Mouse (Mus musculus) embryonic facial prominence, embryonic 14.5 days (tissue): ENCODE data around the gene Gm10160. TPM values are rescaled to one million over a fixed set of nuclear protein-coding genes. Genes with fewer than 3 reads are reported as not detected.
"Not testable (repeated sequence)": the region's sequence is repeated elsewhere in the genome, so short reads cannot be mapped to it uniquely, and the experiment has no call there.

Experiments
- ATAC-seq: fragments of 200-750 bp; cut with Nextera tagmentation; 2 replicates; pipeline ENCODE4 v1.8.0; 2017; ENCODE audit warnings: low read depth, moderate number of reproducible peaks, moderate TSS enrichment
- DNase-seq: peaks from one replicate; pipeline ENCODE4 v3.0.0-alpha.2; 2015; ENCODE audit warnings: low spot score
- H3K27ac ChIP-seq: fragments of 300-500 bp; sonication (generic); replicated peaks from 2 replicates; pipeline ENCODE4 v1.5.1; 2014; ENCODE audit warnings: low read depth, mild to moderate bottlenecking, low read length, moderate library complexity
- H3K27me3 ChIP-seq: fragments of 300-500 bp; sonication (generic); replicated peaks from 2 replicates; pipeline ENCODE4 v1.6.1; 2014; ENCODE audit warnings: low read length; ENCODE audit not compliant: control insufficient read depth, insufficient read depth
- H3K36me3 ChIP-seq: fragments of 300-500 bp; sonication (generic); 2 replicates; pipeline ENCODE4 v1.6.1; 2014; ENCODE audit warnings: low read length, mixed read lengths; ENCODE audit not compliant: control insufficient read depth, insufficient read depth
- H3K4me1 ChIP-seq: fragments of 300-500 bp; sonication (generic); 2 replicates; pipeline ENCODE4 v1.6.1; 2014; ENCODE audit warnings: antibody characterized with exemption, low read length; ENCODE audit not compliant: control insufficient read depth, insufficient read depth
- H3K4me2 ChIP-seq: fragments of 300-500 bp; sonication (generic); 2 replicates; pipeline ENCODE4 v1.6.1; 2014; ENCODE audit warnings: low read depth, mild to moderate bottlenecking, low read length, moderate library complexity, mixed read lengths
- H3K4me3 ChIP-seq: fragments of 300-500 bp; sonication (generic); 2 replicates; pipeline ENCODE4 v1.5.1; 2014; ENCODE audit warnings: low read depth, mild to moderate bottlenecking, low read length
- H3K9ac ChIP-seq: fragments of 300-500 bp; sonication (generic); 2 replicates; pipeline ENCODE4 v1.6.1; 2014; ENCODE audit warnings: low read depth, mild to moderate bottlenecking, low read length, moderate library complexity, mixed read lengths
- H3K9me3 ChIP-seq: fragments of 300-500 bp; sonication (generic); 2 replicates; pipeline ENCODE4 v1.6.1; 2016; ENCODE audit warnings: low read length; ENCODE audit not compliant: control insufficient read depth
- WGBS: fragments of 180-500 bp; shearing (Covaris S2); extraction: QIAGEN DNeasy Blood & Tissue Kit; methylation state at CpG from one replicate; pipeline ENCODE4 v1.1.7; 2014; 5-methylcytosine and 5-hydroxymethylcytosine counted together
- polyA plus RNA-seq: library from polyadenylated mRNA; unstranded; fragments of >200 nt; fragmentation: Nextera tagmentation; extraction: Ambion mirVana; gene quantifications from 2 replicates; pipeline ENCODE4 v1.2.1, GENCODE M21; 2014

Gene Gm10160
- polyA plus RNA-seq, 1 experiment from 2014 or later = not detected

DNA sequence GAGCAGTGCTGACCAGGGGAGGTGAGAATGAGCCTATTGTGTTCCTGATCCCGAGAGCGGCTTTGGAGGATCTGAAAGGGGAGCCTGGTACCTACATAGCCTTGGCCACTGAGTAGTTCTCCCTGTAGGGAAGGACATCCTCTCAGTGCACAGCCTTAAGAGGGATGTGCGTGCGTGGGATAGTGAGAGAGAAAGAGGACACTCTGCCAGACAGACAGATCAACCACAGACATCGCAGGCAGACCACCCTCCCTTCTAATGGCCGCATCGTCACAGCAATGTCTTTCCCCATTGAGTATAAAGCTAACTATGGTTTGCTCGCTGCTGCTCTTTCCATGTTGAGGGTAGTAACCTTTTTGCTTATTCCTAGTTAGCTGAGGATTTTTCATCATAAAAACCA lies 11.7 kb downstream of the Gm10160 start:
- Histone ChIP-seq H3K27me3 (no peaks in the 10 kb centered on the region), H3K4me1 (peaks cover 3% of the 10 kb centered on the region; the same call in 1 of the 2 replicates), H3K9ac (no peak overlapping the region), H3K4me2 (no peak overlapping the region), H3K36me3 (no peaks in the 10 kb centered on the region), H3K27ac (no peak overlapping the region), H3K4me3 (no peak overlapping the region), H3K9me3 (no peaks in the 10 kb centered on the region)
- ATAC-seq = no peak
- WGBS = 81% methylated on average over 8 of the region's 8 CpGs
- DNase-seq = no peak

- Histone ChIP-seq H3K36me3 (no peaks in the 10 kb centered on the region), H3K4me2 (no peak overlapping the region), H3K27me3 (no peaks in the 10 kb centered on the region), H3K27ac (no peak overlapping the region), H3K9me3 (no peaks in the 10 kb centered on the region), H3K4me1 (peaks cover 3% of the 10 kb centered on the region; the same call in 1 of the 2 replicates), H3K4me3 (no peak overlapping the region), H3K9ac (no peak overlapping the region)
- ATAC-seq = no peak
- no peak for DNase-seq
- 74% methylated on average over 1 of the region's 1 CpGs for WGBS
Measured at GRCm38 (mm10) chr7:81842998-81843397, 12.6 kb downstream of the Gm10160 start.

DNA sequence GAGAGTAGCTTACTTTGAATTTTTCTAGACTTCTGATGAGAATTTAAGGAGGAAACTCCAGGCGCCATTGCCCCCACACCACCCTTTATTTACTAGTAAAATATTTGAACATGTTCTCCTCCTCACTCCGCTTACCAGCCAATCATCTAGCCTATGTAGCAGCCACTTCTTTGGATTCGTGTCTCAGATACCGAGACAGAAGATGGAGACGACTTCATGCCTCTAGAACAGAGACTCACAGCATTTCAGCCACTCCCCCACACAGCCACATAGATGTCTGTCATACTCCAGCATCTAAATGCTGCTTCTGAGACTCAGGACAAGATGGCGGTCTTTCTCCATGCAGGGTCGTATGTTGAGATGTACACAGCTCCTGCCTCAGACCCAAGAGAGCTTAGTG lies 13.5 kb downstream of the Gm10160 start:
- H3K4me2 ChIP-seq = no peak overlapping the region
- peaks cover 3% of the 10 kb centered on the region; the same call in 1 of the 2 replicates for H3K4me1 ChIP-seq
- 88% methylated on average over 7 of the region's 7 CpGs for WGBS
- H3K27ac ChIP-seq = no peak overlapping the region
- DNase-seq = no peak
- H3K9me3 ChIP-seq = no peaks in the 10 kb centered on the region
- no peaks in the 10 kb centered on the region for H3K27me3 ChIP-seq
- H3K9ac ChIP-seq = no peak overlapping the region
- H3K4me3 ChIP-seq = no peak overlapping the region
- ATAC-seq = no peak
- H3K36me3 ChIP-seq = no peaks in the 10 kb centered on the region

DNA sequence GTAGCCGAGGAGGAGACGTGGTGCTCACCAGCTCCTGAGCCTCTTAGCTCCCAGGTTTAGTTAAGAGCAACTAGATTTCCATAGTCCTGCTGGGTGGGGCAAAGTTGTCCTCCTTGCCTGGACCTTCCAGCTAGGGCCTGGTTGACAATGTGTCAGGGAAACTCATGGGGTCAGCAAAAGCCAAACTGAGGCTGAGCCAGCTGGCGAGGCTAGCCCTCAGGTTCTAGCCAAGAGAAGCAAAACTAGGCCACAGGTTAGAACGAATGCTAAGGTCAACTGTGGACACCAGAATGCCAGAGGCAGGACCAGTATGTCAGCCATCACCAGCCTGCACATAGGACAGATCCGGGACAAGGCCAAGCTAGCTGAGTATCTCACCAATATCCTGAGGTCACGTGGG lies 14.2 kb downstream of the Gm10160 start:
- Histone ChIP-seq H3K9me3 (no peaks in the 10 kb centered on the region), H3K4me2 (no peak overlapping the region), H3K4me3 (no peak overlapping the region), H3K36me3 (no peaks in the 10 kb centered on the region), H3K27ac (no peak overlapping the region), H3K9ac (no peak overlapping the region), H3K4me1 (no peaks in the 10 kb centered on the region), H3K27me3 (no peaks in the 10 kb centered on the region)
- no peak for ATAC-seq
- DNase-seq = no peak
- 77% methylated on average over 6 of the region's 6 CpGs for WGBS

GRCm38 (mm10) chr7:81840661-81841181 lies 14.9 kb downstream of the Gm10160 start:
- no peak overlapping the region for H3K4me3 ChIP-seq
- H3K36me3 ChIP-seq = no peaks in the 10 kb centered on the region
- WGBS = 54% methylated on average over 7 of the region's 7 CpGs
- H3K4me1 ChIP-seq = no peaks in the 10 kb centered on the region
- H3K9me3 ChIP-seq = no peaks in the 10 kb centered on the region
- no peak overlapping the region for H3K9ac ChIP-seq
- H3K27ac ChIP-seq = no peak overlapping the region
- no peaks in the 10 kb centered on the region for H3K27me3 ChIP-seq
- H3K4me2 ChIP-seq = no peak overlapping the region
- ATAC-seq = no peak
- DNase-seq = no peak

GRCm38 (mm10) chr7:81839746-81840145 lies 15.8 kb downstream of the Gm10160 start:
- Histone ChIP-seq H3K9ac (no peak overlapping the region), H3K9me3 (no peaks in the 10 kb centered on the region), H3K4me1 (no peaks in the 10 kb centered on the region), H3K4me2 (no peak overlapping the region), H3K27me3 (no peaks in the 10 kb centered on the region), H3K36me3 (no peaks in the 10 kb centered on the region), H3K27ac (no peak overlapping the region), H3K4me3 (no peak overlapping the region)
- no peak for DNase-seq
- ATAC-seq = no peak
- 63% methylated on average over 6 of the region's 6 CpGs for WGBS

DNA sequence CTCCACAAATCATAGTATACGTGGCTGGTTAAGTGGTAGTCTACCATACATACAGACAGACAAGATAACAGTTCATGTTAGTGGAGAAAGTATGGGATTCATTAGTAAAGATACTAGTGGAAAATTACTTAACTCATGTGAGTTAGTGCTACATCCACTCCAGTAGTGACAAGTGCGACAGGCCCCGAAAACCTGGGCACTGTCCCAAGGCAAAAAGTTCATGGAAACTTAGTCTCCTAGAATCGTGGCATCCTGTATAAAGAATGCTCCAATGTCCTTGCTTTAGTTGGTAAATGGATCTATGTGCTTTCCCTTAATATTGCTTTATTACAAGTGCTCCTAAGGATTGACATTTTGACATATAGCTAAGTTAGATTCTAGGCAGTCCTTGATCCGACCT lies 17.8 kb downstream of the Gm10160 start:
- ATAC-seq, H3K4me3 ChIP-seq: not testable (repeated sequence)
- 85% methylated on average over 5 of the region's 5 CpGs for WGBS

DNA sequence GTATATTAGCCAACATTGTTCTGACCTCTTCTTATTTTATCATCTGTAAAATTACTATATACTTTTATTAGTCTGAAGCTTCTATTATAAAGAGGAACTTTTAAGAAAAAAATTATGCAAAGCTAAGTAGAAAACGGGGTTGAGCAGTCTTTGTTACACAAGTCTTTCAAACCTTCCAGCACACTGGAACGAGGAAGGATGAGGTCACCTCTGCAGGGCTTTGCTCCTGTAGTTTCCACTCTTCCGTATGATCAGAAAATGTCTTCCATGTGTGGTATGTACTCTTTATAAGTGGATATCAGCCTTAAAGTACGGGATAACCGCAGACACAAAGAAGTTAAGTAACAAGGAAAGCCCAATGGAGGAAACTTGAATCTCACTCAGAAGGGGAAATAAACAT lies 20.2 kb downstream of the Gm10160 start:
- Histone ChIP-seq H3K4me1 (no peaks in the 10 kb centered on the region), H3K9me3 (no peaks in the 10 kb centered on the region), H3K9ac (no peak overlapping the region), H3K36me3 (no peaks in the 10 kb centered on the region), H3K4me2 (no peak overlapping the region), H3K27ac (no peak overlapping the region), H3K27me3 (no peaks in the 10 kb centered on the region), H3K4me3 (no peak overlapping the region)
- 53% methylated on average over 5 of the region's 5 CpGs for WGBS
- DNase-seq = no peak
- no peak for ATAC-seq

More for the DNA sequence above, 17.8 kb downstream of the Gm10160 start:
- not testable (repeated sequence) for H3K4me1 ChIP-seq, H3K27me3 ChIP-seq, H3K9ac ChIP-seq, H3K27ac ChIP-seq, DNase-seq, H3K9me3 ChIP-seq, H3K4me2 ChIP-seq, H3K36me3 ChIP-seq

DNA sequence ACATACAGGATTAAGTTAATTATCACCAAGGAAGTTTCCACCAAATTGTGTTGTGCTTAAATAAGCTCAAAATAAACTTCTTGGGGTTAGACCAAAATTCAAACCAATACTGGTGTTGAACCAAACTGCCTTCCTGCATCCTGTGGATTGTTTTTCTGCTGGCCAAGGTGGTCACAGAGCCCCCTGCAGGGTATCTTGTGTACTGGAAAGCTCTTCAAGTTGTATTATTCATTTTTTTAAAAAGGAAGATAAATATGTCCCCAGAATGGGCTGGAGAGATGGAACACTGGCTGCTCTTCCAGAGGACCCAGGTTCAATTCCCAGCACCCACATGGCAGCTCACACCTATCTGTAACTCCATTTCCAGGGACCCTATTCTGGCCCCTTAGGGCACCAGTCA lies 20.7 kb downstream of the Gm10160 start:
- Histone ChIP-seq H3K27ac (no peak overlapping the region), H3K4me2 (no peak overlapping the region), H3K9me3 (no peaks in the 10 kb centered on the region), H3K36me3 (no peaks in the 10 kb centered on the region), H3K9ac (no peak overlapping the region), H3K4me3 (no peak overlapping the region), H3K27me3 (no peaks in the 10 kb centered on the region), H3K4me1 (no peaks in the 10 kb centered on the region)
- no peak for ATAC-seq
- no peak for DNase-seq
